Mouse (Mus musculus) urinary bladder, postnatal 36 days (tissue): ENCODE results near the gene Scn8a.
A peak's percentile ranks its signal among the peaks of the same experiment; 100 is the strongest.

Experiments
- DNase-seq, 2 experiments: peaks; one replicate each; pipeline ENCODE4 v3.0.0; 2022; ENCODE audit warnings: low spot score in 2 of 2, mixed read lengths in 1 of 2

Scn8a gene

GRCm38 (mm10) chr15:100869558-100869957, at the start of gene Scn8a:
Gene Scn8a (plus strand): TSS chr15:100869858.
- DNase-seq: no peak

DNA sequence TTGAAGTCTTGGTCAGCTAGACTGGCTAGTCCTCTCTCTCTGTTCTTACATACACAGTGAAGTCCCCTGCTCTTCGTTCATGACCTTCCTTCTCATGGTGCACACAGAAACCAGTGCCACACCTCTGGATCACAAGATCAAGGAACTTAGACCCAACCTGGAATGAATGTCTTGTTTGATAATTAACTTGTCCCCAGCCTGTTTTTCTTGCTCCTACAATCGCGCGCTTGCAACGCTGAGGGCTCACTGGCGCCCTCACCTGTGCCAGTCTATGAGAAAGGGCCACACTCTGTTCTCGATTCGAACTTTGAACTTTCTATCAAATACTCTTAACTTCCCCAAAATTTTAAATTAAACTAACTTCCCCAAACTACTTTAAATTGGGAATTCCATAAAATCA, 47.8 kb upstream of the Scn8a start:
- DNase-seq: peak; percentile 34 to 41

- peak; percentile 13 to 19 for DNase-seq
Measured at GRCm38 (mm10) chr15:100822370-100822769, 47.3 kb upstream of the Scn8a start.

- DNase-seq: no peak
Measured at GRCm38 (mm10) chr15:100825249-100825856, 44.3 kb upstream of the Scn8a start.

DNA sequence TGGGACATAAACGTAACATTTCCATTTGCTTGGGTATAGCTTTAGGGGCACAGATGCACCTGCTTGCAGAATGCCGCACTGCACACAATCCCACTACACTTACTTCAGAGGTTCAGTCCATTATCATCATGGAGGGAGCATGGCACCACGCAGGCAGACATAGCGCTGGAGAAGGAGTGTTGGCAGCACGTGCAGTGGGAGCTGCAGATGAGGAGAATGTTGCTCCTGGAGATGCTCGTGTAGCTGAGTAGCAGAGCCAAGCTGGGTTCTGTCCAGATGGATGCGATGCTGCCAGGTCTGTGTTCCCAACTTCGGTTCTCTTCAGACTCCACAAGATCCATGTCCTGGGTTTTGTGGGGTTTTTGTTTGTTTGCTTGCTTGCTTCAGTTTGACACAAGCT, 43.6 kb upstream of the Scn8a start:
- no peak for DNase-seq

DNA sequence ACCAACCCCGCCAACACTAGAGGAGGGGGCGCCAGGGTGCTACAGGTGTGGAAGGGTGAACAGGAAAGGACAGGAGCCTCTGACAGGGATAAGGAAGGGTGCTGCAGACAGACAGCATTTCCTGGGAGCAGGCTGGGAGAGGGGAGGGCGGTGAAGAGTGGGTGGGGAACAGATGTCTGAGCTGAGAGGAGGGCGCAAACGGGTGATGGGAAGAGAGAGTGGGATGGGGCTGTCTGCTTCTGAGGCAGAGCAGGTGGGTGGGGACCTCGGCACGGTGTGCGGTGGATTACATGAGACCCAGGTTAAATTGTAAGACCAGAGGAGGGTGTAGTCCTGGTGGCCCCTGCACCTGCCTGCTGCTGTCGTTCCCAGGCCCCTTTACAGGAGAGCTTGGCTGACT, 39.9 kb upstream of the Scn8a start:
- DNase-seq: no peak

- DNase-seq: no peak
Measured at GRCm38 (mm10) chr15:100830682-100831081, 39.0 kb upstream of the Scn8a start.

DNA sequence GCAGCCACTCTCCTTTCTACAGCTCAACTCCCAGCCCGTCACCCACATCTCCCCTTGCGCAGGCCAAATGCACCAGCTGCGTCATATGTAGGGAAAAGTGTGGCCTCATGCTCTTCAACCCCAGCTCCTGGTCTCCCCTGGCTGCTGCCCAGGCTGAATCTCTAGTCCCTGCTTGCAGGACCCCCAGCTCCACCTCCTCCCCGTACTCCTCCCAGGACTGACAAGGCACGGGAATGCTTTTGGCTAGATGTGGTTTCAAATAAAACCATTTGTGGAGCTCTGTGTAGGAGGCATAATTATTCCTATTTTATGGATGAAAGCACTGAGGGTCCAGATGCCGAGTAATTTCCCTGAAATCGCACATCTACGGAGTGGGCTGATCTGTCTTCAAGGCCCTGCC, 37.5 kb upstream of the Scn8a start:
- DNase-seq: no peak

GRCm38 (mm10) chr15:100832784-100833183, 36.9 kb upstream of the Scn8a start:
- DNase-seq: no peak

- no peak for DNase-seq
Measured at GRCm38 (mm10) chr15:100836729-100837128, 32.9 kb upstream of the Scn8a start.

- DNase-seq: peak; percentile 14 to 36
Measured at GRCm38 (mm10) chr15:100838607-100839207, 31.0 kb upstream of the Scn8a start.

GRCm38 (mm10) chr15:100844336-100844735, 25.3 kb upstream of the Scn8a start:
- no peak for DNase-seq

DNA sequence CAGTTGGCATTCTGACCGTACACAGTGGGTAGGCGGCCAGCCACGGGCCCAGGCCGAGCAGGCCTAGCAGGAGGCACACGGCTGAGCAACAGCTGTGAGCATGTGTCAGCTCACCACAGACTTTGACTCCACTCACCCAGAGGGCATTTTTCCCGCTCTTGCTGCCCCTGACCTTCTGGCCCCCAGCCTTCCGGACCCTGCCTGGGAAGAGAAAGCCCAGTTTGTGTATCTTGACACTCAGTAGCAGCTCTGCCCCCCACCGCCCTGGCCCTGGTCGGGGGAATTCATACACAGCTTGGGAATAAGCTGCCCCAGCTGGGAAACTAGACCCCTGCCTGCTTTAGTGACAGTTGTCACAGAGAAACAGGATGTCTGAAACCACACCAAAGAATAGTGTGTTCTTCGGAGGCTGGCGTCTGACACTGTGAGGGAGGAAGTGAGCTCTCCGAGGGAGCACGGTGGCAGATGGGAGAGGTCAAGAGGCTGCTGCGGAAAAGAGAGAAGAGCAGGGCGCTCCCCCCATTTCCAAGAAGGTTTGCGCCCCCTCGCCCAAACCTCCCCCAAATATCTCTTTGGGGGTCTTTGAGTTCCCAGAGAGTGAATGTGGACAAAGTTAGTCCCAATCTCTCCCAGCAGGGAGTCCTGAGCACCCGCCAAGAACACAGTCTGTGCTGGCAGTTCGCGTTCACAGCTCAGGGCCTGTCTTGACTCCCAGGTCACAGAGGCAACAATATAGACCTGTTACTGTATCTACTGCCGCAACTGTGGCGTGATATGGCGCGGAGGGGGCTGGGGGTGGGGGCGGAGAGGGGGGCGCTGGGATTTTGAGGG, 24.4 kb upstream of the Scn8a start:
- DNase-seq: no peak

DNA sequence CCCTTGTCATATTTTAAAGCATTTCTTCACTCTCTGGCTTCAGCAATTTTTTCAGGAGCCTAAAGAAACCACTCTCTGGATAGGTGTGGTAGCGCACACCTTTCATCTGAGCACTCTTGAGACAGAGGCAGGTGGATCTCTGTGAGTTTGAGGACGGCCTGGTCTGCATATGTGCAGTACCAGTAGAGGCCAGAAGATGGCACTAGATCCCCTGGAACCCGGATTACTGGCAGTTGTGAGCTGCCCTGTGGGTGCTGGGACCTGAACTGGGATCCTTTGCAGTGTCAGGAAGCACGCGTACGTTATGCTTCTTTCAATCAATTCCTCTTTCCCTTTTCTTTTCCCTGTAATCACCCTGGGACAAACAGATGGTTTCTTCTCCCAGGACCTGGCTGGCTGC, 22.5 kb upstream of the Scn8a start:
- DNase-seq: no peak

DNA sequence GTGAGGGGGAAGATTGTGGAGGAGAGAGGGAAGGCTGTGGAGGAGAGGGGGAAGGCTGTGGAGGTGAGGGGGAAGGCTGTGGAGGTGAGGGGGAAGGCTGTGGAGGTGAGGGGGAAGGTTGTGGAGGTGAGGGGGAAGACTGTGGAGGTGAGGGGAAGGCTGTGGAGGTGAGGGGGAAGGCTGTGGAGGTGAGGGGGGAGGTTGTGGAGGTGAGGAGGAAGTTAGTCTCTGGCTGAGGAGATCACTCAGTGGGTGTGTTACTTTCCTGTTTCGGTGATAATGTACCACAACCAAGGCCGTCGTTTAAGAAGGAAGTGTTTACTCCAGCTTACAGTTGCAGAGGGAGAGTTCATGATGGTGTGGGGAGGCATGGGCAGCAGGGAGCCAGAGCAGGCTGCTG, 12.1 kb upstream of the Scn8a start:
- no peak for DNase-seq

- no peak for DNase-seq
Measured at GRCm38 (mm10) chr15:100860856-100861255, 8.8 kb upstream of the Scn8a start.

DNA sequence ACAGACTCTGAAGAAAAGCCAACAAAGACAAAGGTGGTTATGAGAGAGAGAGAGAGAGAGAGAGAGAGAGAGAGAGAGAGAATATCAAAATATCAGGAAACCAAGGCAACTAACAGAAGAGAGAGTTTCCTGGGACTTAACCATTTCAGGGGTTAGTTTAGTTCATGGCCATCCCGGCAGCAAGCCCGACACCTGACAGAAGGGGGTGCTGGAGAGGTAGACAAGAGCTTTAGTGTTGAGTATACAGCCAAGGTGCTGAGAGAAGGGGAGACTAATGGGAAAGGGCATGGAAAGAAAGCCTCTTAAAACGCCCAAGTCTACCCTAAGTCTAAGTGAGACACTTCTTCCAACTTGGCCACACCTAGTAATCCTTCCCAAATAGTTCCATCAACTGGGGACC, 4.1 kb upstream of the Scn8a start:
- DNase-seq: no peak

- peak; percentile 4 to 10 for DNase-seq
Measured at GRCm38 (mm10) chr15:100870001-100870774, 530 bp downstream of the Scn8a start.

DNA sequence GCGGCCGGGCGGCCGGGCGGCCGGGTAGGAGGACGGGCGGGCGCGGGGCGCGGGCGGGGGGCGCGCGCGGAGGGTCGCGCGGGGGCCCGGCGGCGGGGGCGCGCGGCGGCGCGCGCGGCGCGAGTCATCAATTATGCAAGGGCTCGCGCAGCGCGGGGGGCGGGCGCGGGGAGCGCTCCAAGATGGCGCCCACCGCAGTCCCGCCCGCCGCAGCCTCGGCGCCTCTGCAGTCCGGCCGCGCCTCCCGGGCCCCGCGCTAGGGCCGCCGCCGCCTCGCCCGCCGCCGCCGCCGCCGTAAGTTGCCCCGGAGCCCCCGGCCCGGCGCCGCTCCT, 1.1 kb downstream of the Scn8a start:
- DNase-seq: no peak

DNA sequence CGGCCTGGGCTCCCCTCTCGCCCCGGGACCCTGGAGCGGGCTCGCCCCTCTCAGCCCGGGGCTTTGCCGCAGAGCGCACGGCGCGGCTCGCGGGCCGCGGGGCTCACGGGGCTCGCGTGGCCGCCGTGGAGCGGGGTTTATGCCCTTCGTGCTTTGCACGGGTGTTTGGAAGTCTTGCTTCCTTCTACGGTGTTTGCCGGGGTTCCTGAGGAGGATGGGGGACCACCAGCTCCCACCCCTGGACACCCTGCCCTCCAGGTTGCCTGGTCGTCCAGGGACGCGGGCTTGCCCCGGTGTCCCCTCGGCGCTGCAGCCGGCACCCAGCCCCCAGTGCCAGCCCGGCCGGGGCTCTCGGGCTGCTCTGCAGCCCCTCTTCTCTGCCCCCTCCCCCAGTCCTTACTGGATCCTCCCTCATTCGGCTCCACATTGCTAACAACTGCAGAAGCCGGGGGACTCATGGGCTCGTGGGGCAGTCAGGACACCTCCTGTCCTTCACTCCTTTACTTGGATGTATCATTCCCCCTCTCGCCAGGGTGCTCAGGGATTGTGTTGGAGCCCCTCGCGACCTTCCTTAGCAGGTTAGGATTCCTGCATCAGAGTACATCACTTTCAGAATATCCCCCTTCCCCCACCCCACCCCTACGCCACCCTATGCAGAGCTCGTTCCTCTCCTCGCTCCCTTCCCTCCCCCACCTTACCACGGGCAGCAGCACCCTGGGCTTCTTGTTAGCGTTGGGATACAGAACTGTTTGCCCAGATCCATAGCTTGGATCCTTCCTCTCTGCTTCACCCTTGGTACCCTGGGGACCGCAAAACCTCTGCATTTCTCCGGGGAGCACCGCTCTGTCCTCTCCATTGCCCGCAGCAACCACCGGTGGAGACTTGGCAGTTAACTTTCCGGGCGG, 1.7 kb downstream of the Scn8a start:
- no peak for DNase-seq

- peak; percentile 62 to 77 for DNase-seq
Measured at GRCm38 (mm10) chr15:100873155-100873554, 3.5 kb downstream of the Scn8a start.
